Mouse (Mus musculus) WW6 (cell line): ENCODE data around the gene Med16.

ENCODE experiments used
- DNase-seq: peaks from one replicate; pipeline ENCODE4 v3.0.0-alpha.2; 2013; ENCODE audit warnings: low read depth, low spot score

Gene Med16

DNA sequence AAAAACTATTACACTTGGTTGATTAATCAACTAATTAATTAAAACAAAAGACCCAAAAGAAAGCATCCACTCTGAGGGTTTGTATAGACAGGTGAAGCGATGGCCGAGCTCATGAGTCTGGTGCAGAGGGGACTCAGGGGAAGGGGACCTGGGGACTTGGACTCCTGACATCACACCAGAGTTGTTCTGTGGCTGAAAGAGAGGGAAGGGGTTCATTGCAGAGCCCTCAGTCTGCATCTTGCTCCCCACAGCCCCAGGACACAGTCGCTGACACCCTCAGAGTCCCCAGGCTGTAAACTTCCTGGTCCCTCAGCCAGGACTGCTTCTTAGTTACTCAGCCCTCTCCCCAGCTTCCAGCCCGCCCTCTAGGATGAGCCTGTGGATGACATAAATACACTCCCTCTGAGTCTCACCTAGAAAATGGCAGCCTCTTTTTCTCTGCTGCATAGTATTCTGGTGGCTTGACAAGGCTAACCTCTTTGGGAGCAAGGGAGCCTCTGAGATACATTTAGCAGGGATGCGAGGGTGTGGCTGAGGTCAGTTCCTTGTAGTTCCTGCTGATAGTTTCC is 8.9 kb upstream of the Med16 start:
- DNase-seq, result no peak

DNA sequence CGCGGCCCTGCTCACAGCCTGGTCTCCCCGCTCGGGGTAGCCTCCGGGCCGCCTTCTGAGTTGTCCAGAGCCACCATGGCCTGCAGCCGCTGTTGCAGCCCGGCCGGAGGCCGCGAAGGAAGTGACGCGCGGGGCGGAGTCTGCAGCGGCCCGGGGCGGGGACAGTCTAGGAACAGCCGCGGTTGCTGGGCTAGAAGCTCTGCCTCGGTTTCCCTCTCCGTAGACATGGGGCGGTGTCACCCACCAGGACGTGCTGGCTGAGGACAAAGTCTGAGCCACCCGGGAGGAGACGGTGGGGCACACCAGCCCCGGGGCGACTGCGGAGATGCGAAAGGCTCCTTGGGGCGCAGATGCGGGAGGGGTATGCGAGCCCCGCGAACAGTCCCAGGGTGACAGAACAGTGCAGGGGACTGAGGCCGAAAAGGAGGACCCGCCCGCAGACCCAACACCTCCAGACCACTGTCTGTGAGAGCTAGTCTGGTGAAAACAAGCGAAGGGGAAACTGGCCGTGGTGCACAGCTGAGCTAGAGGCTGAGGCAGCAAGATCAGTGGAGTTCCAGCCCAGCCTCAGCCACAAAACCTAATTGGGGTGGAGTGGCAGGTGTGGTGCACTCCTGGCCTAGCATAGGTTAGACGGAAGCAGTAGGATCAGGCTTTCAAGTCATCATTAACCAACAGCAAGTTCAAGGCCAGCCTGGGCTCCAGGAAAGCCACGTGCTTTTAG is 8.2 kb upstream of the Med16 start, which contains the start of gene Kiss1r:
Kiss1r (plus strand) TSS at position 164 of the 724 bp plus-strand sequence.
- DNase-seq, result no peak

DNA sequence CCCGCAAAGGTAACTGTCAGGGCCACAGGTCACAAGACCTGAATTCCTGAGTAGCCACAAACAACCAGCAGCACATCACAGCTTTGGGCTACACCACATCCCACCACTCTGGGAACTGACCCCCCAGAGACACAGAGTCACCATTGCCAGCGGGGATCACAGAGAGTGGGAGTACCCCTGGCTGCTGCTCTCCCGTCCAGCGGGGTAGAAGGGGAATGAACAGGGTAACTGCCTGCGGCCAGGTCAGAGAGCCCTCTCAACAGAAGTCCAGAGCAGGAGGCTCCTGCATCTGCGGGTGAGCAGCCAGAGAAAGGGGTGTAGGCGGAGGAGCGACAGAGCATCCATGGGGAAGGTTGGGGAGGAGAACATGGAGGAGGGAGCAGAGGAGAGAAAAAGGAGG is 7.4 kb upstream of the Med16 start:
- DNase-seq, result no peak

DNA sequence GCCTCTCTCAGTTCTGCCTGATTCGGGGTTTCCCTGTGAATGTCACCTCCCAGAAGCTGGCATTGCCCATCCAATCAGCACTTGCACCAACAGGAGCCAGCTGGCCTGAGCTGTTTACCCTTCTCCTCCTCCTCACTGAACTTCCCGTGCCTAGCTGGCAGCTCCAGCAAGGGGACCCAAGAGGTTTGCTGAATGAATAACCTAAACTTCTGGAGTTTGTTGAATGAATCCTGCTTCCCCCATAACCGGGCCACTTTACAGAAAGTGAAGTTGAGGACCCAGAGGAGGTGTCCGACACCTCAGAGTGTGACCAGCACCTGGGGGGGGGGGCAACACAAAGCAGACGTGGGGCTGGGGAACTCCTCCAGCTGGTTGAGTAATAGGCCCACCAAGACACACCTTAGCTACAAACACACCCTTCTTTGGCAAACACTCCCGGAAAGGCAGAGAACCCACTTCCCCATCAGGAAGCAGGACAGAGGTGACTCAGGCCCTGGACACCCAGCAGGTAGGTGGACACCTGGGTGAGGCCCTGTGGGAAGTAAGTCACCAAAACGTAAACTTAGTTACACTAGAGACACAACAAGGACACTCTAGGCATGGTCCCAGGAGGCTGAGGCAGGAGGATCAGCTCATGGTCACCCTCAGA is 6.3 kb upstream of the Med16 start:
- DNase-seq, result no peak

DNA sequence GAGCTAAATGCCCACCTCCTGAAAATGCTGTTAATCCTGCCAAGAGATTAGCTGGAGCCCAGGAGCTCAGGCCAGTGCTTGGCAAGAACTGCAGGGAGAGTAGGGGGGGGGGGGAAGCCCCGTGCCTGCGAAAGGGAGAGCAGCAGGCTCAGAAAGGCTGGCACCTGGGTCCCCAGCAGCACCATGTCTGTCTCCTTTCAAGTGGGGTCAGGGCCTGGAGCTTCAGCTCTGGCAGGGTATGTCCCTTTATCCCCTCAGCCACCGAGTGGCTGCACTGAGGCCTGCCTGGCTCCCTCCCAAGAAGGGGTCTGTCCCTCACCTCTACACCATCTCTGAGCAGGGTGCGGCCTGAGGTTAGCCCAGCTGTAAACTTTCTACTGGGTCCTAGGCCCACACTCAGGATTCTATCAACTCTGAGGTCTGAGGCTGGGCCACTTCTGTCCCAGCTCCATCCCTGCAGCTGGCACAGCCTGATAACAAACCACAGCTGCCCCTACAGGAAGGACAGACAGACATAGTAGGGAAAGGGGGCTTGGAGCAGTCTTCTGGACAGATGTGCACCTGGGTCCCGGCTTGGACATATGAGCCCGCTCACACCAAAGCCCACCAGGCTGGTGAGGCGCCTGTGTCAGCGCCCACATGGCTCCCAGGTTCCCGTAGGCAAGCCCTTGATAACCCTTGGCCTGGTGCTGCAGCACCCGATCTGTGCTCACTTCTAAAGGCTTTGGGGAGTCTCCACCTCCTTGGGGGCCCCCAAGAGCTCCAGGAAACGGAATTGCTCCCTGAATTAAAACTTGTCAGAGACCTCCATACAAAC is 5.6 kb upstream of the Med16 start:
- DNase-seq, result no peak

DNA sequence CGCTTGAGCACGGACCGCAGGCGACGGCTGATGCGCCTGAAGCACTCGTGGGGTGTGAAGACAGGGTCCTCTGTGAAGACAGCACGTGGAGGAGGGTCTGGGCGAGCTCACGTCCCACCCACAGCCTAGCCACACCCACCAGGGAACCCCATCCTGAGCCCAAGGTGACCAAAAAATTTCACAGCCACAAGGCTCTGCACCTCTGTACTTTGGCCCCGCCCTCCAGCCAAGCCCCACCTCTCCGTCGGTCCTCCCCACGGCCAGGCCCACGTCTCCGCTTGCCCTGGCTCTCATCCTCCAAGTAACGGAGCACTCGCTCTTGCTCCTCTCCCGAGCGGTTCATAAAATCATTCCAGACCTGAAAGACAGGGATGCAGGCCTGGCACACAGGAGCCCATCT is 3.7 kb upstream of the Med16 start:
- no peak for DNase-seq

DNA sequence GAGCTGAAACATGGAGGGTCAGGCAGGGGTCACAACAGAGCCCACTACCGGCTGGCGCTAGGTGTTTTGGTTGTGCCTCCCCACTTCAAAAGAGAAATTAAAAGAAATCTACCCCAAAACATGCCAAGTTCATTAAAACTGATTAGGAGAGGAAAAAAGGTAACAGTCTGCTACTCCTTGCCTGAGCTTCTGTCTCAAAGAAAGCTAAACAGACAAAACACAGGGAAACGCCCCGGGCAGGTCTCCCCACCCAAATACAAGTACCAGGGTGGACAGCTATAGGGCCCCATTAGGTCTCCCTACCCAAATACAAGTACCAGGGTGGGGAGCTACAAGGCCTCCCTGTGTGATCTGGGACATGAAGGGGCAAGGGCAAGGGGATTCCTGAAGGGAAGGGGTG is 1.8 kb upstream of the Med16 start, which contains the start of gene Gm26602:
Gm26602 (plus strand) TSS at position 301 of the 400 bp plus-strand sequence.
- no peak for DNase-seq

DNA sequence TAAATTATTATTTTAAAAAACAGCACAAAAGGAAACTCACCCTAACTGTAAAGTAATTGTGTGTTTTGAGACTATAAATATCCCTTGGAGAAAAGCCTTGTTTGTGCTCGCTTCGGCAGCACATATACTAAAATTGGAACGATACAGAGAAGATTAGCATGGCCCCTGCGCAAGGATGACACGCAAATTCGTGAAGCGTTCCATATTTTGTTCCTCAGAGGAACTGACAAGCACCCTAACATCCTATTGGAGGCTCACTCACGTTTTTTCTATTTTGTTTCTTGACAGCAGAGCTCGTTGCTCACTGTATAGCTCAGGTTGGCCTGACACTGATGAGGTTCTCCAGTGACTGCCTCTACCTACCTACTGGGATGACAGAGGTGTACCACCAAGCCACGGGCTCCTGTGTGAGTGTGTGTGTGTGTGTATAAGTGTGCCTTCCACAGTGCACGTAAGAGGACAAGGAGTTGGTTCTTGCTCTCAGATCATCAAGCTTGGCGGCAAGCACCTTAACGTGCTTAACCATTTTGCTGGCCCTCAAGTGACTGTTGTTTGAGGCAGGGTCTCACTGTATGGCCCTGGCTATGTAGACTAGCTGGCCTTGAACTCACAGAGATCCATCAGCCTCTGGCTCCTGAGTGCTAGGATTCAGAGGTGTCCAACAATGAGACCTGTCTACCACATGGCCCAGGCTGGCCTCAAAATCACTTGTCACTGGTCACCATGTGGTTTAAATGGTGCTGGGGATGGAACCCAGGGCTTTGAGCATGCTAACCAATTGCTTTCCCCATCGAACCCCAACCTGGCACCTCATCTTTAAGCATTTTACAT is 584 bp upstream of the Med16 start:
- DNase-seq, result no peak

DNA sequence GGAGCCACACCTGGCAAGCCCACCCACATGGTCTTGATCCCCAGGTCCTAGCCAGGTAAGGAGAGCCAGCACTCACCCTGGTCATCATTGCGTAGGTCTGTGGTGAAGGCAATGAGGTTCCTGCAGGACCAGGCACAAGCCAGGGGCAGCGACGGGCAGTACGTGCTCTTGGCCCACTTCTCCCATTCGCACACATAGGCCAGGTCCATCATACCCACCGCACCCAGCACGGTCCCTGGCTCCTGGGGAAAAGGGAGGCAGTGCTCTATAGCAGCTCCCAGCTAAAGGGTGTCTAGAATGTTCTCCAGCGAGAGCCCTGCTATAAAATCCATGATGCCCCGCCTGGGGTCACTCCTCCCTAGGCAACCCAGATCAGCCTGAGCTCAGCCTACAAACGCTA is 1.3 kb downstream of the Med16 start:
- no peak for DNase-seq

DNA sequence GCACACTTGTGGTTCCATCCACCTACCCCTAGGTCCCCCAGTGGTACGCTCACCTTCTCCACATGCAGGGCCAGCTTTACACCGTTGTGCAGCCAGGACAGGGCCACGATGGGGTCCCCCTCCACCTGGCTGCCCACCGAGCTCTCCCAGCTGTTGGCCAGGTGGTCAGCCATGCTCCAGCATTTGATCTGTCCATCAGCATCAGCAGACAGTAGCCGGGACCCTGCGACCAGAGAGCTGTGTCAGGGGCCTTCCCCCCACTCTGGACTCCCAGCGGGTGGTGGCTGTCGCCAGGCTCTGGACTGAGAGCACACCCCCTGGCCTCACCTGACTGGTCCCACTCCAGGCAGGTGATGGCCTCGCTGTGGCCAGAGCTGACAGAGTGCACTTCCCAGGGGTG is 2.0 kb downstream of the Med16 start:
- DNase-seq, result no peak

DNA sequence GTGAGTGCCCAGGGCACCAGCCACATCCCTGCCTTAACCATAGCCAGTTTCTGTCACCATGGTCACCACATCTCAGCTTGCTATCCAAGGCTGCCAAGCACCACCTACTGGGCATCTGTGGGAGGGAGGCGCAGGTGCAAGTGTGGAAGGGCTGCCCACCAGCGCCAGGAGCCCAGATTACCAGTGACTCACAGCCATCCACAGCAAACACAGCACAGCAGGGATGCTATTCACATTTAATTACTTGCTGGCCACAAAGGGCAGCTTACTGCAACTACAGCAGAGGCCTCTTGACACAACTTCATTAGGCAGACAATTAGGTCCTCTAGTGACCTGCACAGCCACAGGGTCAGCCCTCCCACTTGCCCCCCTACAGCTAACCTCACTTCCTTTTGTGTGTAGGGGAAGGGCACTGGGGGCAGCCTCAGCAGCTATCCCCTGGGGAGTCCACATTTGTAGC is 7.7 kb downstream of the Med16 start:
- DNase-seq, result no peak

DNA sequence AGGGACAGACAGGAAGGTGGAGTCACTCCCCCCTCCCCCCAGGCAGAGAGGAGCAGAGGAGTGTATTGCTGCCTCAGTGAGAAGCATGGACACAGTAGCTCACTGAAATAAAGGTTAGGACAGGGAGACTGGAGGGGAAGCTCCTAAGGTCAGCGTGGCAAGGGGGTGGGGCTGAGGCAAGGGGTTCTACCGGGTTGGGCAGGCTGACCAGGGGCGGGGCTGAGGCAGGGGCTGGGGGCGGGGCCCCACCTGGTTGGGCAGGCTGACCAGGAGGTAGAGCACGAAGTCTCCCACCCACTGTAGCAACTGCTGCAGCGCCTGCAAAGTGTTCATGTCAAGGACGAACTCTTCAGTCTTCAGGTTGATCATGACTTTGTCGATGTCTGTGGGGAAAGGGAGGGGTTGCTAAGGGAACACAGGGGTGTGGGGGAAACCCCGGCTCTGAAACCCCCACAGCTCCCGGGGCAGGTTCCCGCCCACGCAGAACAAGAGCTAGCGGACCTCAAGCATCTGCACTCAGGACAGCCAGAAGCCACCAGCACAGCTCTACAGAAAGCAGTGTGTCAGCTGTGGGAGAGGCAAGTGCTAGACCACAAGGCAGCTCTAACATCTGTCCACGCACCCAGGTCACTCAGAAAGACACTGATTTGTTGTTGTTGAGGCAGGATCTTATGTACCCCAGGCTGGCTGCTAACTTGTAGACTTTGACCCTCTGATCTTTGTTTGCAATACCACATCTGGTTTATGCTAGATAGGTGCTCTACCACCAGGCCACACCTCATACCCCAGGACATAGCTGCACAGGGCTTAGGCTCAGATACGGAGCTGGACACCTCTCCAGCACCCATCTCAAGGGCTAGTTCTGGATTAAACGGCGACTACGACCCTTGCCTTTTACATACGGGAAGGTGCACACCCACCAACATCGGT is 11.1 kb downstream of the Med16 start:
- no peak for DNase-seq

DNA sequence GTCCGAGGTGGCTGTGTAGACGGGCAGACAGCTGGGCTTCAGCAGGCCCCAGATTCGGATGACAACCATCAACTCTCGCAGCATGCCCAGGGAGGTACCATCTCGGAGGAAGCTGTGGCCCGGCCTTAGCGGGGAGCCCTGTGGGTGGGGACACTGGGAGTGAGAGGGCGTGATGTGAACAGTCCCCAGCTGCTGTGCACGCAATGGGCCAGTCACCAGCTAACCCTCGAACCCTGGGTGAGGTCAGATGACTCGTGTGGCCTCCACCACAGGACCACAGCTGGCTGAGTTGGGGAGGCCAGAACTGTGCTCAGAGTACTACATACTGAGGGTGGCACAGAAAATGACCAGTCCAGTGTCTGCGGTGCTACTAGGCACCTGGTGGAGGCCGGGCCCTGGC is 11.9 kb downstream of the Med16 start:
- DNase-seq, result no peak

DNA sequence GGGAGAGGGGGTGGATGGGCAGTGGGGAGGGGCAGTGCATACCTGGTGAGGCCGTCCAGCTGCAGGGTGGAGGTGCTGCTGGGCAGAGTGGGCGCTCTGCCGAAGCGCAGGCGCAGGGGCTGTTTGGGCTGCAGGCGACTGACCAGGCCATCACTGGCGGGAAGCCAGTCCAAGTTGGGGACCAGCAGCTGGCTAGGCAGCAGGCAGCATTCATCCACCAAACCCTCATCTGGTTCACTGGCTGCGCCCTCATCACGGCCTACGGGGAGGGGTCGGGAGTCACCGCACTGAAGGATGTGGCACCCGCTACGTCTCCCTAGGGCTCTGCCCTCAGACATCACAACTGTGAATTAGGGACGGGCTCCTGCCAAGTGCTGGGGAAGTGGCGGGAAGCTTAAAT is 12.4 kb downstream of the Med16 start:
- no peak for DNase-seq

DNA sequence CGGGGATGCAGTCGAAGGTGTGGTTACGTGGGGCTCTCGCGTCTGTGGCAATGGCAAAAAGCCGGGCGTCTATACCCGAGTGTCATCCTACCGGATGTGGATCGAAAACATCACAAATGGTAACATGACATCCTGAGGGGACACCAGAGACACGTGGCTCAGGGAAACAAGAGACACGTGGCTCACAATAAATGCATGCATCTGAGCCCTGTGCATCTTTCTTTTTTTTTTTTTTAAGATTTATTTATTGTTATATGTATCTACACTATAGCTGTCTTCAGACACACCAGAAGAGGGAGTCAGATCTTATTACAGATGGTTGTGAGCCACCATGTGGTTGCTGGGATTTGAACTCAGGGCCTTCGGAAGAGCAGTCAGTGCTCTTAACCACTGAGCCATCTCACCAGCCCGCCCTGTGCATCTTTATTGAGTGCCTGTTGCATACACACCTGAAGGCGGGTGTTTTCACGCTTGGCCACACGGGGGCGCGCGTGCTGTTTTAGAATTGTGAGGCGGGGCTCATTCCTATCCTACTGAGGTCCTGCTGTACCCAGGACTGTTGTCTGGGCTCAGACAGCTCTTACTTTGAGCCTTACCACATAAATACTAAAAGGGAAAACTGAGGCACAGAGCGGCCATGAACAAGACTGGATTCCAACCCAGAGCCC is 16.1 kb downstream of the Med16 start:
- peak; percentile 66 for DNase-seq

DNA sequence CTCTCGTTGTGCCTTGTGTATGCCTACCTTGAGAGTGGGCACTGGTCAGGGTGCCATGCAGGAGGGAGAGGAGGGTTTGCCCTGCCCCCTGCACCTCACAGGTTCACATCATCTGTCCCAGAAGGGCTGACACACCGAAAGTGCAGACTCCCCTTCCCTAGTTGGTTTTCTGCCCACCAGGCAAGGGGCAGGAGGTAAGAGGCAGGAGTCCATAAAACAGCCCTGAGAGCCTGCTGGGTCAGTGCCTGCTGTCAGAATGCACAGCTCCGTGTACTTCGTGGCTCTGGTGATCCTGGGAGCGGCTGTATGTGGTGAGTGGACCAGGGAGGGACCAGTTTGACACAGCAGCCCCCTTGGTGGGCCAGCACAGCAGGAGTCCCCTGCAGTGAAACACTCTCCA is 18.1 kb downstream of the Med16 start, which contains the start of gene Cfd:
Cfd (plus strand) TSS at position 184 of the 400 bp plus-strand sequence.
- DNase-seq, result no peak

DNA sequence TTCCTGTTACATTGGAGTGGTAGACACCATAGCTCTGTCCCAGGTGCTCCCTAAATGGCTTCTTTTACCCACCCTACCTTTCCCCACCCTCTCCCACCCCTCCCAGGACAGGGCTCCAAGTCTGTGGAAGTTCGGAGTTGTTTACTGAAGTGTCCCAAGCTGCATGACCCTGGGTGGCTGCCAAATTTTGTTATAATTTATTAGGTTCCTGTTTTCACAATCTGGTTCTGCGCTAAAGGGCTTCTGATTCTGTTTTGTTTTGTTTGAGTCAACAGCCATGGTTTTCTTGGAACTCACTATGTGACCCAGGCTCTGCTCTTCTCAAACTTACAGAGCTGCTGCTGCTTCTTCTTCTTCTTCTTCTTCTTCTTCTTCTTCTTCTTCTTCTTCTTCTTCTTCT is 19.3 kb downstream of the Med16 start:
- no peak for DNase-seq

DNA sequence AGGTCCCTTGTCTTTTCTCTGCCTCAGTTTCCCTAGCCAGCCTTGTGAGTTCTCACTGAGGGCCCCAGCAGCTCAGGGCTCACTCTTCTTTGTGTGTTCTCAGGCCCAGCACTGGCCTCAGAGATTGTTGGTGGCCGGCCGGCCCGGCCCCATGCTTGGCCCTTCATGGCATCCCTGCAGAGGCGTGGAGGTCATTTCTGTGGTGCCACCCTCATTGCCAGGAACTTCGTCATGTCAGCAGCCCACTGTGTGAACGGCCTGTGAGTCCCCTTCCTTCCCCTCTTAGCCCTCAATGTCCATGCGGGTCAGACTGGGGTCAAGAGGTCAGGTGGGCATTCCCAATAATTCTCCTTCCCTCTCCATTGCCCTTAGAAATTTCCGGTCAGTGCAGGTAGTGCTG is 22.1 kb downstream of the Med16 start:
- no peak for DNase-seq

DNA sequence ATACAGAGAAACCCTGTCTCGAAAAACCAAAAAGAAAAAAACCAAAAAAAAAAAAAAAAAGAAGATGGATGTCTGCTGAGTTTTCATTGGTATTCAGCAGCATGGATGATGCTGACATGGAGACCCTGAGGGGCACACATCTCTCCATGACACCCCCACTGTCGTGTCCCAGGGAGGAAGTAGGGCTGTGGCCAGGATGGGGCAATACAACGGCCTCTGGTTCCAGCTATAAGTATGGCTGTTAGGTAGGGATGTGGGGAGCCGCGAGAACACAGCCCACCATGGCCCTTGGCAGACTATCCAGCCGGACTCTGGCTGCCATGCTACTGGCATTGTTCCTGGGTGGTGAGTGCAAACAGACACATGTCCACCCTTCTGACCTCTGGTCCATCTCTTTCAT is 22.7 kb downstream of the Med16 start, which contains the start of gene Elane:
Elane (plus strand) TSS at position 194 of the 400 bp plus-strand sequence.
- no peak for DNase-seq
